Mouse (Mus musculus): ENCODE measurements around the gene Cuedc1.
A peak's percentile ranks its signal among the peaks of the same experiment; 100 is the strongest.

Gene Cuedc1

GRCm38 (mm10) chr11:88118817-88119642 lies 21.2 kb downstream of the Cuedc1 start:
- peak; percentile 89 for DNase-seq

GRCm38 (mm10) chr11:88122545-88122944 lies 24.7 kb downstream of the Cuedc1 start:
- no peak for DNase-seq

- DNase-seq, result no peak
These were observed 25.2 kb downstream of the Cuedc1 start for GRCm38 (mm10) chr11:88123021-88123420.

- no peak for DNase-seq
These were observed 25.9 kb downstream of the Cuedc1 start for GRCm38 (mm10) chr11:88123731-88124130.

- DNase-seq, result no peak
These were observed 27.6 kb downstream of the Cuedc1 start for GRCm38 (mm10) chr11:88125483-88125882.

GRCm38 (mm10) chr11:88126306-88126793 lies 28.5 kb downstream of the Cuedc1 start:
- DNase-seq, result no peak

GRCm38 (mm10) chr11:88128461-88128860 lies 30.6 kb downstream of the Cuedc1 start:
- no peak for DNase-seq

- no peak for DNase-seq
These were observed 31.4 kb downstream of the Cuedc1 start for GRCm38 (mm10) chr11:88129281-88129680.

GRCm38 (mm10) chr11:88129935-88130334 lies 32.1 kb downstream of the Cuedc1 start:
- DNase-seq, result no peak

- DNase-seq, result no peak
These were observed 34.0 kb downstream of the Cuedc1 start for GRCm38 (mm10) chr11:88131847-88132246.

GRCm38 (mm10) chr11:88135218-88135617 lies 37.4 kb downstream of the Cuedc1 start:
- DNase-seq, result no peak

- DNase-seq, result no peak
These were observed 40.1 kb downstream of the Cuedc1 start for GRCm38 (mm10) chr11:88137814-88138425.

GRCm38 (mm10) chr11:88139256-88139861 lies 41.5 kb downstream of the Cuedc1 start:
- DNase-seq, result peak; percentile 50

- peak; percentile 82 for DNase-seq
These were observed 42.5 kb downstream of the Cuedc1 start for GRCm38 (mm10) chr11:88140066-88141060.

- DNase-seq, result no peak
These were observed 44.5 kb downstream of the Cuedc1 start for GRCm38 (mm10) chr11:88142362-88142761.

GRCm38 (mm10) chr11:88144100-88144499 lies 46.2 kb downstream of the Cuedc1 start:
- no peak for DNase-seq

GRCm38 (mm10) chr11:88145214-88146006 lies 47.6 kb downstream of the Cuedc1 start:
- DNase-seq, result no peak

GRCm38 (mm10) chr11:88146264-88147060 lies 48.6 kb downstream of the Cuedc1 start:
- no peak for DNase-seq

- DNase-seq, result no peak
These were observed 49.5 kb downstream of the Cuedc1 start for GRCm38 (mm10) chr11:88147388-88147787.

GRCm38 (mm10) chr11:88148015-88148637 lies 50.3 kb downstream of the Cuedc1 start:
- DNase-seq, result no peak

Measured in cerebellum, adult 9-10 months (tissue).